Mouse (Mus musculus) hindbrain, embryonic 11.5 days (tissue): ENCODE data around the gene Tuba1c. TPM values are rescaled to one million over a fixed set of nuclear protein-coding genes. Genes with fewer than 3 reads are reported as not detected.

Source experiments
- ATAC-seq: fragments of 200-750 bp; cut with Nextera tagmentation; 2 replicates; pipeline ENCODE4 v1.8.0; 2017; ENCODE audit warnings: mild to moderate bottlenecking, moderate TSS enrichment, moderate library complexity; ENCODE audit not compliant: low FRiP score
- DNase-seq: peaks from one replicate; pipeline ENCODE4 v3.0.0-alpha.2; 2015; ENCODE audit warnings: low spot score
- H3K27ac ChIP-seq: fragments of 300-500 bp; sonication (generic); 2 replicates; pipeline ENCODE4 v1.5.1; 2014; ENCODE audit warnings: mild to moderate bottlenecking, low read depth, low read length
- H3K27me3 ChIP-seq: fragments of 300-500 bp; sonication (generic); 2 replicates; pipeline ENCODE4 v1.6.1; 2014; ENCODE audit warnings: mild to moderate bottlenecking, low read length, moderate library complexity, mixed read lengths; ENCODE audit not compliant: control insufficient read depth, insufficient read depth
- H3K36me3 ChIP-seq: fragments of 300-500 bp; sonication (generic); 2 replicates; pipeline ENCODE4 v1.6.1; 2014; ENCODE audit warnings: mild to moderate bottlenecking, low read length, moderate library complexity, mixed read lengths; ENCODE audit not compliant: control insufficient read depth, insufficient read depth
- H3K4me1 ChIP-seq: fragments of 300-500 bp; sonication (generic); replicated peaks from 2 replicates; pipeline ENCODE4 v1.6.1; 2014; ENCODE audit warnings: low read length, mixed read lengths; ENCODE audit not compliant: control insufficient read depth, insufficient read depth
- H3K4me2 ChIP-seq: fragments of 300-500 bp; sonication (generic); replicated peaks from 2 replicates; pipeline ENCODE4 v1.6.1; 2014; ENCODE audit warnings: mild to moderate bottlenecking, low read depth, low read length
- H3K4me3 ChIP-seq: fragments of 300-500 bp; sonication (generic); 2 replicates; pipeline ENCODE4 v1.5.1; 2014; ENCODE audit warnings: low read depth, low read length
- H3K9ac ChIP-seq: fragments of 300-500 bp; sonication (generic); 2 replicates; pipeline ENCODE4 v1.6.1; 2014; ENCODE audit warnings: low read depth, low read length
- H3K9me3 ChIP-seq: fragments of 300-500 bp; sonication (generic); 2 replicates; pipeline ENCODE4 v1.6.1; 2016; ENCODE audit warnings: low read length; ENCODE audit not compliant: control insufficient read depth
- WGBS: fragments of 180-500 bp; shearing (Covaris S2); extraction: QIAGEN DNeasy Blood & Tissue Kit; methylation state at CpG from one replicate; pipeline ENCODE4 v1.1.7; 2014; 5-methylcytosine and 5-hydroxymethylcytosine counted together
- polyA plus RNA-seq: library from polyadenylated mRNA; unstranded; fragments of >200 nt; fragmentation: Nextera tagmentation; extraction: Ambion mirVana; gene quantifications from 2 replicates; pipeline ENCODE4 v1.2.1, GENCODE M21; 2014

Tuba1c gene
- polyA plus RNA-seq, 1 experiment from 2014 or later = 93.2 TPM

- peak overlapping the region; percentile 72 for H3K4me2 ChIP-seq
- peak; percentile 37 for ATAC-seq
- peaks cover 35% of the 10 kb centered on the region for H3K4me1 ChIP-seq
- peak; percentile 63 for DNase-seq
- peak overlapping the region; percentile 47 for H3K4me3 ChIP-seq
- no peaks in the 10 kb centered on the region for H3K27me3 ChIP-seq
- 9% methylated on average over 7 of the region's 7 CpGs for whole genome bisulfite sequencing
- no peaks in the 10 kb centered on the region for H3K36me3 ChIP-seq
- H3K9ac ChIP-seq = peak overlapping the region; percentile 40
- no peaks in the 10 kb centered on the region for H3K9me3 ChIP-seq
- H3K27ac ChIP-seq = peak overlapping the region; percentile 96
Observed at GRCm38 (mm10) chr15:98987077-98987630, 42.5 kb upstream of the Tuba1c start.

- Histone ChIP-seq H3K27me3 (no peaks in the 10 kb centered on the region), H3K27ac (peak overlapping the region; percentile 96), H3K9ac (peak overlapping the region; percentile 40), H3K9me3 (no peaks in the 10 kb centered on the region), H3K4me2 (peak overlapping the region; percentile 72), H3K4me3 (peak overlapping the region; percentile 47; the same call in 1 of the 2 replicates), H3K4me1 (peaks cover 38% of the 10 kb centered on the region), H3K36me3 (no peaks in the 10 kb centered on the region)
- 28% methylated on average over 8 of the region's 8 CpGs for WGBS
- DNase-seq (no peak), ATAC-seq (no peak)
Observed at GRCm38 (mm10) chr15:98987661-98988181, 42.0 kb upstream of the Tuba1c start.

GRCm38 (mm10) chr15:98988787-98989186 lies 40.9 kb upstream of the Tuba1c start:
- ATAC-seq = no peak
- peak overlapping the region; percentile 96 for H3K27ac ChIP-seq
- H3K9ac ChIP-seq = peak overlapping the region; percentile 40

GRCm38 (mm10) chr15:98989701-98990430 lies 39.8 kb upstream of the Tuba1c start:
- no peak overlapping the region; the same call in 1 of the 2 replicates for H3K4me3 ChIP-seq
- H3K9me3 ChIP-seq = no peaks in the 10 kb centered on the region
- DNase-seq = no peak
- ATAC-seq = no peak
- H3K27me3 ChIP-seq = no peaks in the 10 kb centered on the region
- no peaks in the 10 kb centered on the region for H3K36me3 ChIP-seq
- WGBS = 18% methylated on average over 12 of the region's 12 CpGs
- H3K4me2 ChIP-seq = peak overlapping the region; percentile 62
- H3K27ac ChIP-seq = peak overlapping the region; percentile 84
- peaks cover 40% of the 10 kb centered on the region for H3K4me1 ChIP-seq
- peak overlapping the region; percentile 68 for H3K9ac ChIP-seq

More at GRCm38 (mm10) chr15:98988787-98989186, 40.9 kb upstream of the Tuba1c start:
- Histone ChIP-seq H3K4me2 (peak overlapping the region; percentile 72; the same call in 1 of the 2 replicates), H3K4me3 (no peak overlapping the region), H3K36me3 (no peaks in the 10 kb centered on the region), H3K4me1 (peaks cover 40% of the 10 kb centered on the region), H3K9me3 (no peaks in the 10 kb centered on the region), H3K27me3 (no peaks in the 10 kb centered on the region)
- WGBS = 66% methylated on average over 3 of the region's 3 CpGs
- no peak for DNase-seq

- Histone ChIP-seq H3K9me3 (no peaks in the 10 kb centered on the region), H3K36me3 (no peaks in the 10 kb centered on the region), H3K9ac (peak overlapping the region; percentile 68), H3K4me1 (peaks cover 40% of the 10 kb centered on the region), H3K27me3 (no peaks in the 10 kb centered on the region), H3K27ac (peak overlapping the region; percentile 84), H3K4me3 (peak overlapping the region; percentile 23), H3K4me2 (peak overlapping the region; percentile 62)
- 16% methylated on average over 15 of the region's 15 CpGs for WGBS
- ATAC-seq = no peak
- peak; percentile 79 for DNase-seq
Observed at GRCm38 (mm10) chr15:98990669-98991539, 38.8 kb upstream of the Tuba1c start.

- H3K36me3 ChIP-seq = no peaks in the 10 kb centered on the region
- peak overlapping the region; percentile 62 for H3K4me2 ChIP-seq
- peak overlapping the region; percentile 23 for H3K4me3 ChIP-seq
- peak overlapping the region; percentile 68 for H3K9ac ChIP-seq
- no peaks in the 10 kb centered on the region for H3K27me3 ChIP-seq
- ATAC-seq (no peak), DNase-seq (peak; percentile 48)
- H3K9me3 ChIP-seq = no peaks in the 10 kb centered on the region
- WGBS = 11% methylated on average over 9 of the region's 9 CpGs
- peak overlapping the region; percentile 84 for H3K27ac ChIP-seq
- peaks cover 40% of the 10 kb centered on the region for H3K4me1 ChIP-seq
Observed at GRCm38 (mm10) chr15:98991540-98992050, 38.1 kb upstream of the Tuba1c start.

GRCm38 (mm10) chr15:98992086-98992912 lies 37.4 kb upstream of the Tuba1c start:
- peaks cover 40% of the 10 kb centered on the region for H3K4me1 ChIP-seq
- DNase-seq (peak; percentile 58), ATAC-seq (peak; percentile 43)
- H3K27me3 ChIP-seq = no peaks in the 10 kb centered on the region
- H3K27ac ChIP-seq = peak overlapping the region; percentile 84
- H3K9me3 ChIP-seq = no peaks in the 10 kb centered on the region
- peak overlapping the region; percentile 62 for H3K4me2 ChIP-seq
- 29% methylated on average over 17 of the region's 17 CpGs for WGBS
- no peaks in the 10 kb centered on the region for H3K36me3 ChIP-seq
- H3K4me3 ChIP-seq = peak overlapping the region; percentile 30
- H3K9ac ChIP-seq = peak overlapping the region; percentile 68
